Mouse (Mus musculus) urinary bladder, postnatal 4 days (tissue): ENCODE results near the gene Trim46.

Experiments used
- DNase-seq, 2 experiments: peaks; one replicate each; pipeline ENCODE4 v3.0.0; 2021 to 2022; ENCODE audit warnings: low spot score in 2 of 2

Gene Trim46

GRCm38 (mm10) chr3:89271760-89272159, 25.7 kb upstream of the Trim46 start:
- DNase-seq = no peak

GRCm38 (mm10) chr3:89270891-89271290, 24.8 kb upstream of the Trim46 start:
- no peak for DNase-seq

- peak; percentile 82 to 89 for DNase-seq
Observed at GRCm38 (mm10) chr3:89270051-89270755, 24.1 kb upstream of the Trim46 start, which contains the start of gene Slc50a1. Slc50a1 (minus strand) TSS chr3:89270570.

GRCm38 (mm10) chr3:89268916-89269315, 22.8 kb upstream of the Trim46 start:
- no peak for DNase-seq

- DNase-seq = peak in 1 of 2 experiments; percentile 75
Observed at GRCm38 (mm10) chr3:89266439-89266893, 20.4 kb upstream of the Trim46 start.

GRCm38 (mm10) chr3:89262417-89262816, 16.3 kb upstream of the Trim46 start:
- no peak for DNase-seq

- no peak for DNase-seq
Observed at GRCm38 (mm10) chr3:89260211-89260610, 14.1 kb upstream of the Trim46 start.

- no peak for DNase-seq
Observed at GRCm38 (mm10) chr3:89259076-89259475, 13.0 kb upstream of the Trim46 start, which contains the start of gene Dpm3. Dpm3 (plus strand) TSS chr3:89259358.

- DNase-seq = no peak
Observed at GRCm38 (mm10) chr3:89256177-89256576, 10.1 kb upstream of the Trim46 start.

GRCm38 (mm10) chr3:89254994-89255393, 8.9 kb upstream of the Trim46 start:
- DNase-seq = no peak

- DNase-seq = no peak
Observed at GRCm38 (mm10) chr3:89251365-89251895, 5.3 kb upstream of the Trim46 start.

GRCm38 (mm10) chr3:89250435-89251040, 4.4 kb upstream of the Trim46 start:
- no peak for DNase-seq

- DNase-seq = no peak
Observed at GRCm38 (mm10) chr3:89247466-89247865, 1.4 kb upstream of the Trim46 start.

GRCm38 (mm10) chr3:89245688-89246171, 379 bp downstream of the Trim46 start, which contains the start of gene Krtcap2:
Krtcap2 (plus strand) TSS chr3:89245966.
- no peak for DNase-seq

- no peak for DNase-seq
Observed at GRCm38 (mm10) chr3:89244982-89245687, 974 bp downstream of the Trim46 start.

- DNase-seq = no peak
Observed at GRCm38 (mm10) chr3:89244158-89244981, 1.7 kb downstream of the Trim46 start.

- no peak for DNase-seq
Observed at GRCm38 (mm10) chr3:89243609-89244008, 2.5 kb downstream of the Trim46 start.

- DNase-seq = no peak
Observed at GRCm38 (mm10) chr3:89242331-89242895, 3.7 kb downstream of the Trim46 start.

GRCm38 (mm10) chr3:89238494-89238893, 7.6 kb downstream of the Trim46 start:
- no peak for DNase-seq

- DNase-seq = no peak
Observed at GRCm38 (mm10) chr3:89237682-89238081, 8.4 kb downstream of the Trim46 start.

GRCm38 (mm10) chr3:89236516-89236915, 9.6 kb downstream of the Trim46 start:
- DNase-seq = no peak
